Mouse (Mus musculus): ENCODE results near the gene Rsl1d1. TPM values are rescaled to one million over a fixed set of nuclear protein-coding genes. Genes with fewer than 3 reads are reported as not detected.
"Not testable (repeated sequence)": the region's sequence is repeated elsewhere in the genome, so short reads cannot be mapped to it uniquely, and the experiment has no call there.

Gene Rsl1d1
- total RNA-seq, 2 experiments from 2014 or later = 73.9 to 76.3 TPM

DNA sequence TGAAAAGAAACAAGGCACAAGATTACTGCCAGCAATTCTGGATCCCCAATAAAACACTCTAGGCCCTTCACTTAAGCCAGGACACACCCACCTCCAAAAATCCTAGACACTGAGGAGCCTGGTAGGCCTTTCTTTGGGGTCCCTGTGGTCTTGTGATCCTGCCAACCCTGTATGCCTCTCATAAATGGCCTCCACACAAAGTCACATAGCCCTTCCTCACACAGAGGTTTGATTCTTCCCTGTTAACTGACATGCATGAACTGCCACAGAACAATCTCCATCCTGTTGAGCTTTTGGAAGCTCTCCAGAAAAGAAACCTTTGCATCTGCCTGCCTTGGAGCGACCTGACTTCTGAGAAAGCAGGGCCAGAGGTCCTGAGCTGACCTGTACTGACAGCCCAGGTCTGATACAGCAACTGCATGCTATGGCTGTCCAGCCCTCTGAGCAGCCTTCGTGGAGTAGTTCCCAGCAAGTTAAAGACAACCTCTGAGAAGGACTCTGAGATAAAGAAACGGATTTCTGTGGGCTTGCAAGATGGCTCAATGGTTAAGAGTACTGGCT, 38.4 kb downstream of the Rsl1d1 start:
- DNase-seq = no peak

DNA sequence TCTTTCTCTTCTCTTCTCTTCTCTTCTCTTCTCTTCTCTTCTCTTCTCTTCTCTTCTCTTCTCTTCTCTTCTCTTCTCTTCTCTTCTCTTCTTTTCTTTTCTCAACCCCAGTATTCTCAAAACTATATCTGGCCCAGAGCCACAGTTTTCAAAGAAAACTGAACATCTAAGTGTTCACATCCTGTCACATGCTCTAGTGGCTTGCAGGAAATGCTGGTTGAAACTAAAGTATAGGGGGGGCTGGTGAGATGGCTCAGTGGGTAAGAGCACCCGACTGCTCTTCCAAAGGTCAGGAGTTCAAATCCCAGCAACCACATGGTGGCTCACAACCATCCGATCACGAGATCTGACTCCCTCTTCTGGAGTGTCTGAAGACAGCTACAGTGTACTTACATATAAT, 45.4 kb downstream of the Rsl1d1 start:
- not testable (repeated sequence) for DNase-seq

DNA sequence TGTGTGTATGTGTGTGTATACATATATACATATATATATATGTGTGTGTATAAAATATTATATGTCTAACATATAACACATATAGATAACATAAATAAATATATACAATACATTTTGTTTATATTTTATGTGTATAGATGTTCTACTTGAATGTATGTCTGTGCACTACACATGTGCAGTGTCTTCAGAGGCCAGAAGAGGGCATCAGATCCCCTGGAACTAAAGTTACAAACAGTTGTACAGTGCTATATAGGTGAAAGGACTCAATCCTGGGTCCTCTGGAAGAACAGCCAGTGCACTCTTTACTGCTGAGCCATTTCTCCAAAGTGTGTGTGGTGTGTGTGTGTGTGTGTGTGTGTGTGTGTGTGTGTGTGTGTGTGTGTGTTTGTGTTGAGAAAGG, 48.6 kb downstream of the Rsl1d1 start:
- DNase-seq = no peak

DNA sequence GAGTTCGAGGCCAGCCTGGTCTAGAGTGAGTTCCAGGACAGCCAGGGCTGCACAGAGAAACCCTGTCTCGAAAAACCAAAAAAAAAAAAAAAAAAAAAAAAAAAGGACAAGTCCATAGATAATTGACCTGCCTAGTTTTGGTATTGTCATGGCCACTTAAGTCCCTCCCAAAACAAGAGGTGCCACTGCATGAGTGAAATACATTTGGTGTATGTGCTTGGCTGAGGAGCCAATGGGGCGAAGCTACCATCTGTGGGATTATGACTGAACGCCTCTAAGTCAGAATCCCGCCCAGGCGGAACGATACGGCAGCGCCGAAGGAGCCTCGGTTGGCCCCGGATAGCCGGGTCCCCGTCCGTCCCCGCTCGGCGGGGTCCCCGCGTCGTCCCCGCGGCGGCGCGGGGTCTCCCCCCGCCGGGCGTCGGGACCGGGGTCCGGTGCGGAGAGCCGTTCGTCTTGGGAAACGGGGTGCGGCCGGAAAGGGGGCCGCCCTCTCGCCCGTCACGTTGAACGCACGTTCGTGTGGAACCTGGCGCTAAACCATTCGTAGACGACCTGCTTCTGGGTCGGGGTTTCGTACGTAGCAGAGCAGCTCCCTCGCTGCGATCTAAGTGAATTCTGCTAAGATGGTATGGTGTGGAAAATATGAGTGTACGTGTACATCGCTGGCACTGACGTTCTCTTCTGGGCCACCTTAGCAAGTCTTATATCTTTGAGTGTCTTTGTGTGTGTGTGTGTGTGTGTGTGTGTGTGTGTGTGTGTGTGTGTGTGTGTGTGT, 59.2 kb downstream of the Rsl1d1 start:
- peak; percentile 100 for DNase-seq

Small RNAs within 50 kb of the gene (microRNA-seq; reads per million reads assigned to microRNA genes)
- gene Gm23935 = 11.5 reads per million, percentile 20 among the genes with 10 or more reads in this experiment

Other genes with a start within 250 kb of the Rsl1d1 start
- 10 to 100 TPM; 23.2 to 27.3 TPM for gene Snn, start 142.4 kb downstream of the Rsl1d1 start, total RNA-seq (2021)
- 10 to 100 TPM; 47.5 to 51.3 TPM for gene Litaf, start 137.2 kb downstream of the Rsl1d1 start, total RNA-seq (2021)
- gene Txndc11, start 68.7 kb downstream of the Rsl1d1 start, total RNA-seq (2021) = 10 to 100 TPM; 36.8 to 36.9 TPM
- 10 to 100 TPM; 49.0 to 83.8 TPM for gene Zc3h7a, start 26.9 kb downstream of the Rsl1d1 start, total RNA-seq (2021)
- 100 to 1,000 TPM; 102 to 103 TPM for gene Gspt1, start 51.0 kb upstream of the Rsl1d1 start, total RNA-seq (2021)
- gene Tnfrsf17, start 110.5 kb upstream of the Rsl1d1 start, total RNA-seq (2021) = not detected
- gene Snx29, start 119.6 kb upstream of the Rsl1d1 start, total RNA-seq (2021) = 10 to 100 TPM; 14.7 to 19.7 TPM